Mouse (Mus musculus) layer of hippocampus, postnatal 14 days (tissue): ENCODE results near the gene E2f8. TPM values are rescaled to one million over a fixed set of nuclear protein-coding genes. Genes with fewer than 3 reads are reported as not detected.

Source experiments
- DNase-seq, 2 experiments: peaks; one replicate each; pipeline ENCODE4 v3.0.0; 2021 to 2022; ENCODE audit warnings: low spot score in 2 of 2, mixed read lengths in 1 of 2
- total RNA-seq, 2 experiments: library from RNA; stranded (reverse); gene quantifications; 2 replicates each; pipeline ENCODE4 v1.2.3; 2021

E2f8 gene
- total RNA-seq, 2 experiments from 2014 or later, result 0.88 to 1.3 TPM

GRCm38 (mm10) chr7:48859362-48859761 lies 22.0 kb downstream of the E2f8 start:
- no peak for DNase-seq

DNA sequence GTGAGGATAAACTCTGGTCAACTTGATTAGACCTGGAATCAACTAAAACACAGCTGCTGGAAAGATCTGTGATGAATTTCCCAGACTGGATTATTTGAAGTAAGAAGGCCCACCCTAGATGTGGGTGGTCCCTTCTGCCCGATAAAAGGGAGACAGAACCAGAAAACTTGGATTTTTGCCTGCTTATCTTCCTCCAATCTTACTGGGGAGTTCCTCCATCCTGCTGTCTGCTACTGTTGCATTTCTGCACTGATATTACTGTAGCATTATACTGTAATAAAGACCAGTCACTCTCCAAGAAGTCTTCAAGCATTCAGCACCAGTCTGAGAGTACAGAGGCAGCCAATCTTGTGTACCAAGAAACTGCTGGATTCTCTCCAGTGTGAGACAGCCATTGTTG lies 23.1 kb downstream of the E2f8 start:
- no peak for DNase-seq

DNA sequence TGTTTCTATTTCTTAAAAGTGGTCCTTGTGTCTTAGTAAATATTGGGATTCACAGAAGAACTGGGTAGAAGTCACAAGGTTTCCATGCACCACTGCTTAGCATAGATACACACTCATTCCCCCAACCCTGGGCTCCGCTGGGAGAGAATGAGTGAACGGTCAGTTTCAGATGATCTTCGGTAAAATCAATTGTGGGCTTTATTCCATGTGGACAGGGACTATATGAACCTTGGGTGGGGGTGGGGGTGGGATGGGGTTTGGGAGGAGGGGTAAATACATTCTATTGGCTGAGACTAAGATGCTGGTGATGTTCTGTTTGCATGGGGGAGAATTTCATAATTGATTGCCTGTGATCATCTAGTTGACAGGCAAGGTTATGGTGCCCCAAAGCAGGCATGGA lies 25.9 kb downstream of the E2f8 start:
- DNase-seq, result no peak

DNA sequence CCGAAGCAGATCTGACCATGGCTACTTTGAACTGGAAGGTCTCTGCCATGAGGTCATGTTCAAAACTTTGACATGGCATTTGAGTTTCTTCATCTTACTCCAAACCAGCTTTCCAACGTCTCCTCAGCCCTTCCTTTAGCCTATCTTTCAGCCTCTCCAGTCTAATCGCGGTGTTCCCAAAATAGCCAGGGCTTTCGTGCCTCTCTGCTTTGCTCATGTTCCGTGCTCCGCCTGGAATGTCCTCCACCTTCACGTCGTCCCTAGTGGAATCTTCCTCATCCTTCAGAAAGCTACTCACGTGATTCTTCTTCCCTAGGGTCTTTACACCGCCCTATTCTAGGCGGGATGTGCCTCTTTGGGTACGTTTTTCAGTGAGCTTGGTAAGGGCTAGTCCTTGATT lies 27.9 kb downstream of the E2f8 start:
- no peak for DNase-seq

DNA sequence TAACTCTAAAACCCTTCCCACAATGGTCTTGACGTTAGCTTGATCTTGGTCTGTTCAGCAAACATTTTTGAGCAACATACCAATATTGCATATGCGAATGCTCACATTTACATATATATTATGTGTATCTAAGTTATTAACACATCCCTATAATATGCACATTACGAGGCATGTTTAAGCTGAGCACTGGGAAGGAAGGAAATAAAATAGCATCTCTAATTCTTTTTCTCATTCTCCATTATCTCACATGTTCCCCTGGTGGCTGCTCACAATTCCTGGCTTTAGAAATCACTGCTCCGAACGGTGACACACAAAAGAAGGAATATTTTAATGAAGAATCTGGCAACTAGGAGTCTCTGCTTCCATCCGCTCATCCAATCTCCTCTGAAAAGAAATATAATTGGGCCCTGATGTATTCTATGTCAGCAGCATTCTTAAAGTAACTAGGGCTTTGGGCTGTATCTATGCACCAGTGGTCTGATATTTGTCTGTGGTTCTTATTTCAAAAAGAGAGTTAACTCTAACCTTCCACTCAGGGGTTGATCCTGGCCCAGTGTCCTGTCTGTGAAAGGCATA lies 29.8 kb downstream of the E2f8 start:
- no peak for DNase-seq

DNA sequence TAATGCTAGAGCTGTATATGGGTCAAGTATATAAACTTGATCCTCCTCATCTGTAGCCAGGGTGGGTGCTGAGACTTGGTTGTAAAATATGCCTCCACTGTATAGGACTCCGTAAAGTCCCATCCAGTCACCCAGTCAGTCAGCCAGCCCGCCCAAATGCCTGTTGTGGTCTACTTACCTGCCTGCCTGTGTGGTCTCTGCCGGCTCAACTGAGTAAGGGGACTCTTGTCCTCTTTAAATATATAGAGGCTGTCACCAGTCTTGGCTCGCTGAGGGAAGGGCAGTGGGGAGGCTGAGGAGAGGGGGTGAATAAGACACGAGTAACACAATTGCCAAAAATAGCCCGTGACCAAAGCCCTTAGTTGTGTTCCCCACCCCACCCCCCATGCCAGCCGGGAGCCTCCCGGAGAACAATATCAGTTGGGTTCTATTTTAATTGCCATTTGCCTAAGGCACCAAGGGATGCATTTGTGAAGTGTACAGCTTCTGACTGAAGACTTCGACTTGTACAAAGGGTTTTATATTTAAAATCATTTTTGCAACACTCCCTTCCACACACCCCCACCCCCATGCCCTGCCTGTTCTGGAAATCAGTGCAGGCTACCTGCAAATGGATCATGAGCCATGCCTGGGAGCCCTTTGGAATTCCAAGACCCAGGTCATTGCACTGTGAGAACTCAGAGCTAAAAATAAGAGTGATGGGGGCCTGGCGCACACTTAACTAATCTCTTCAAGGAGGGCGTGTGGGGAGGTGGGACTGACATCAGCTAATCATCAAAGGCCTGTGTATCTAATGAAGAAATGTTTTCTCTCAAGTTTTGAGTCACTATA lies 33.4 kb downstream of the E2f8 start, which contains the start of gene Csrp3:
Gene Csrp3 (minus strand): TSS at position 214 of the 831 bp plus-strand sequence.
- DNase-seq, result no peak

GRCm38 (mm10) chr7:48846755-48847154 lies 34.6 kb downstream of the E2f8 start:
- DNase-seq, result no peak

GRCm38 (mm10) chr7:48845213-48845973 lies 36.0 kb downstream of the E2f8 start:
- no peak for DNase-seq

- DNase-seq, result no peak
These were observed 37.9 kb downstream of the E2f8 start for GRCm38 (mm10) chr7:48843541-48843940.

- DNase-seq, result no peak
These were observed 39.0 kb downstream of the E2f8 start for GRCm38 (mm10) chr7:48842353-48842752.

GRCm38 (mm10) chr7:48841538-48841937 lies 39.9 kb downstream of the E2f8 start:
- DNase-seq, result no peak

GRCm38 (mm10) chr7:48840545-48840944 lies 40.9 kb downstream of the E2f8 start:
- no peak for DNase-seq

- DNase-seq, result no peak
These were observed 43.0 kb downstream of the E2f8 start for GRCm38 (mm10) chr7:48838434-48838833.

GRCm38 (mm10) chr7:48836949-48837348 lies 44.4 kb downstream of the E2f8 start:
- no peak for DNase-seq

- DNase-seq, result no peak
These were observed 46.3 kb downstream of the E2f8 start for GRCm38 (mm10) chr7:48834989-48835626.

GRCm38 (mm10) chr7:48834371-48834970 lies 46.9 kb downstream of the E2f8 start:
- no peak for DNase-seq

- DNase-seq, result no peak
These were observed 48.7 kb downstream of the E2f8 start for GRCm38 (mm10) chr7:48832735-48833134.

GRCm38 (mm10) chr7:48830395-48830794 lies 51.0 kb downstream of the E2f8 start:
- no peak for DNase-seq

GRCm38 (mm10) chr7:48829177-48829910 lies 52.1 kb downstream of the E2f8 start:
- DNase-seq, result no peak

DNA sequence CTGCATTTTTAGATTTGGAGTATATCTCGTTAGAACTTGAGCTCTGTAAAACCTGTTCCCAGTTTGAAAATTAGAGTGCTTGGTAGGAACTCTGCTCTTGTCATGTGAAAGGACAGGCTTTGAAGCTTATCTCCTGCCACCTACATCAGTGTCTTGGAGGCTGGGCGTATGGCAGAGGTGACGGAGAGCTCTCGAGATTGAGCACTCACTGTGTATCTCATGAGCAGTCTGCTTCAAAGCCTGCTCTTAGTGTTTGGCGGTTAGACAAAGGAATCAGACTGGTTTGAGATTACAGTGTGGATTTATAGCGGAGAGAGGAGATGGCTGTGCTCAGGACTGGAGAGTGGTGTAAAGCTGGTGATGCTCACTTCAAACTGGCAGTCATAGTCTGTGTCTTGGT lies 56.2 kb downstream of the E2f8 start:
- DNase-seq, result no peak
